In the genomic region with DNA sequence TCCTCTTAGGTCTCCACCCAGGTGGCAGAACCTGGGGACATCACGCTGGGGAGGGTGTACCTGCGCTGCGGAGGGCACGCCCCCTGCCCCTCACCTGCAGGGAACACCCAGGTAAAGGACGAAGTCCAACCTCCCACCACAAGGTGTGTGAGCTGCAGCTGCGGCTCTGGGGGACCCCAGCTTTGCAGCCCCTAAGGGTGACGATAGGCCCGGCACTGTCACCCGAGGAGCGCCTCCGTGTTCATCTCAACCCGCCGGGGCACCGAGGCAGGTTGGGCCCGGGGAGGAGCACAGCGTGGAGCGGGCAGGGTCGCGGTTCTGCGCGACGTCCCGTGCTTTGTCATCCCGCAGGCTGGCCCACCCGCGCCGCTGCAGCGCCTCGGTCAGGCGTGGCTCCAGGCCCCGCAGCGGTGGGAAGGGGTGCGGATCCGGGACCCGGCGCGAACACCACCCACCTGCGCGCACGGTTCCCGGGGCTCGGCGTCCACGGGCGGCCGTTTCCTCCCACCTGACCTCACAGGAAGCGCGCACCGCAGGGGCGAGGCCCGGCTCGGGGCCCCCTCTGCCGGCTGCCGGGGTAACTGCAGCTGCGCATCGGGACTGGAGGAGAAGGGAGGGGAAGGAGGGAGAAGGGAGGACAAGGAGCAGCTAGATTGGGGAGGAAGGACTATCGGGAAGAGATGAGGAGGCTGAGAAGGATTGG, we compare ENCODE assay signal across 8 mouse cellular contexts. TPM values are rescaled to one million over a fixed set of nuclear protein-coding genes. Genes with fewer than 3 reads are reported as not detected.
DNase-seq lines count a peak whose midpoint lies in the region; ATAC-seq and TF ChIP-seq lines count a peak whose summit lies in the region.

No protein-coding gene starts in this region.

- H3ac ChIP-seq in myocyte (ENCODE audit: control insufficient read depth, insufficient read length) = peak overlapping the region; percentile 33

- no peaks in the 10 kb centered on the region for H3K79me2 ChIP-seq in myocyte (ENCODE audit: control insufficient read depth, insufficient read depth)

- H3K9ac ChIP-seq in heart, embryonic 13.5 days = peak overlapping the region; percentile 86
- peak overlapping the region; percentile 58 for H3K9ac ChIP-seq in kidney, postnatal 0 days (ENCODE audit: low read depth, low read length)

- H3K27ac ChIP-seq in heart, embryonic 13.5 days (replicated peaks) = no peak overlapping the region
- no peak overlapping the region for H3K27ac ChIP-seq in kidney, postnatal 0 days

- H3K4me3 ChIP-seq in heart, embryonic 13.5 days = peak overlapping the region; percentile 72
- H3K4me3 ChIP-seq in kidney, postnatal 0 days (replicated peaks; ENCODE audit: low read depth, low read length) = peak overlapping the region; percentile 54
- H3K4me3 ChIP-seq in myocyte = no peak overlapping the region

- no peaks in the 10 kb centered on the region for H3K36me3 ChIP-seq in heart, embryonic 13.5 days
- H3K36me3 ChIP-seq in kidney, postnatal 0 days (ENCODE audit: insufficient read depth, low read length) = no peaks in the 10 kb centered on the region
- no peaks in the 10 kb centered on the region for H3K36me3 ChIP-seq in myocyte (ENCODE audit: control insufficient read depth, insufficient read depth)

- no peaks in the 10 kb centered on the region for H3K9me3 ChIP-seq in heart, embryonic 13.5 days
- no peaks in the 10 kb centered on the region for H3K9me3 ChIP-seq in kidney, postnatal 0 days (replicated peaks; ENCODE audit: low read length)

- peak; percentile 55; the same call in 1 of the 2 replicates for TF ChIP-seq POLR2A in brain, embryonic 14.5 days (IDR thresholded peaks at IDR 0.05; ENCODE audit: borderline replicate concordance, extremely low read depth, insufficient read depth, insufficient read length, poor library complexity, severe bottlenecking)
- no peak for TF ChIP-seq POLR2A in myocyte (IDR thresholded peaks at IDR 0.05; ENCODE audit: insufficient read length, low read depth)

- ATAC-seq in heart, embryonic 13.5 days (ENCODE audit: extremely low read depth, insufficient number of reproducible peaks, low FRiP score, low TSS enrichment) = no peak
- peak; percentile 65 for ATAC-seq in kidney, postnatal 0 days (replicated peaks; ENCODE audit: low FRiP score, low read depth)

- peak overlapping the region; percentile 96 for H3K4me2 ChIP-seq in heart, embryonic 13.5 days
- H3K4me2 ChIP-seq in kidney, postnatal 0 days (ENCODE audit: low read length) = peak overlapping the region; percentile 92
- H3K4me2 ChIP-seq in myocyte (ENCODE audit: low read depth) = peak overlapping the region; percentile 42

- peaks cover 93% of the 10 kb centered on the region for H3K27me3 ChIP-seq in heart, embryonic 13.5 days (replicated peaks)
- peaks cover 5% of the 10 kb centered on the region; the same call in 1 of the 2 replicates for H3K27me3 ChIP-seq in kidney, postnatal 0 days (ENCODE audit: insufficient read depth, low read length)
- H3K27me3 ChIP-seq in myocyte (ENCODE audit: control insufficient read depth, insufficient read depth, insufficient read length) = peaks cover 39% of the 10 kb centered on the region

- peak; percentile 89 for TF ChIP-seq CTCF in brain, embryonic 14.5 days (IDR thresholded peaks at IDR 0.05; ENCODE audit: borderline replicate concordance, extremely low read depth, insufficient read depth, insufficient read length)
- peak; percentile 83 for TF ChIP-seq CTCF in kidney, postnatal 0 days (IDR thresholded peaks at IDR 0.05; ENCODE audit: low read depth)

- DNase-seq in B cell, adult 2 months = peak; percentile 83
- peak; percentile 88 for DNase-seq in brain, embryonic 14.5 days (ENCODE audit: low read depth)
- peak; percentile 25 for DNase-seq in fibroblast of lung, adult 2 months (ENCODE audit: low read depth)
- DNase-seq in kidney, postnatal 0 days (ENCODE audit: low spot score) = peak; percentile 77
- peak; percentile 67 for DNase-seq in liver
- peak; percentile 57 to 64 for DNase-seq in spleen, postnatal 36 days (ENCODE audit: low spot score in 2 of 2)

- H3K4me1 ChIP-seq in heart, embryonic 13.5 days = peaks cover 7% of the 10 kb centered on the region
- peaks cover 6% of the 10 kb centered on the region; the same call in 1 of the 2 replicates for H3K4me1 ChIP-seq in kidney, postnatal 0 days (replicated peaks; ENCODE audit: insufficient read depth, low read length)

- WGBS in heart, embryonic 13.5 days = under 1% methylated on average over 57 of the region's 57 CpGs
- under 1% methylated on average over 57 of the region's 57 CpGs for WGBS in kidney, postnatal 0 days

TF ChIP-seq in myocyte, 11 proteins besides CTCF, POLR2A, EP300 and RAD21:
- no peak for TF ChIP-seq TCF12 (IDR thresholded peaks at IDR 0.05; ENCODE audit: insufficient read depth, poor library complexity, severe bottlenecking)
- TF ChIP-seq E2F4 (IDR thresholded peaks at IDR 0.05; ENCODE audit: insufficient read depth) = no peak
- TF ChIP-seq MYOD1 (IDR thresholded peaks at IDR 0.05; ENCODE audit: control insufficient read depth in 1 of 3, insufficient read length in 2 of 3, low read depth in 2 of 3) = no peak
- TF ChIP-seq MYOG (IDR thresholded peaks at IDR 0.05; ENCODE audit: control insufficient read depth in 1 of 3, insufficient read depth in 1 of 3, insufficient read length in 2 of 3, low read depth in 2 of 3) = no peak
- TF ChIP-seq USF1 (IDR thresholded peaks at IDR 0.05; ENCODE audit: low read depth) = no peak
- TF ChIP-seq TCF3 (IDR thresholded peaks at IDR 0.05; ENCODE audit: insufficient read length, low read depth) = no peak
- no peak for TF ChIP-seq REST (IDR thresholded peaks at IDR 0.05; ENCODE audit: insufficient read depth, insufficient read length)
- no peak for TF ChIP-seq SRF (IDR thresholded peaks at IDR 0.05; ENCODE audit: control insufficient read depth, insufficient read length, low read depth)
- no peak for TF ChIP-seq MAX (IDR thresholded peaks at IDR 0.05; ENCODE audit: low read depth)
- TF ChIP-seq POLR2AphosphoS2 (IDR thresholded peaks at IDR 0.05; ENCODE audit: insufficient read length, low read depth) = no peak
- no peak for TF ChIP-seq CEBPB (IDR thresholded peaks at IDR 0.05; ENCODE audit: insufficient read depth, poor library complexity, severe bottlenecking)
TF ChIP-seq in myocyte: peak in this region for 0.

RNA-seq across cellular contexts. Expression of gene Neurog3, which starts 22.2 kb away (rescaled TPM):
- 0.07 and 0.43 TPM in 2 replicates for polyA plus RNA-seq in brain, embryonic 14.5 days (2012; rRNA removed)
- polyA plus RNA-seq in heart, embryonic 13.5 days (2015; fragmentation: Nextera tagmentation; extraction: Ambion mirVana) = 0.33 TPM in 1 of 2 replicates, not detected in the other
- not detected in 2 replicates for polyA plus RNA-seq in kidney, postnatal 0 days (2015; fragmentation: Nextera tagmentation; extraction: Ambion mirVana)
- polyA plus RNA-seq in myocyte (2012; fragmentation: generic; extraction: Trizol) = not detected

RNA-seq across cellular contexts. Expression of gene Fam241b, which starts 33.1 kb away (rescaled TPM):
- polyA plus RNA-seq in brain, embryonic 14.5 days (2012; rRNA removed) = 72.0 and 92.8 TPM in 2 replicates
- 3.3 and 4.0 TPM in 2 replicates for polyA plus RNA-seq in heart, embryonic 13.5 days (2015; fragmentation: Nextera tagmentation; extraction: Ambion mirVana)
- 19.0 and 19.2 TPM in 2 replicates for polyA plus RNA-seq in kidney, postnatal 0 days (2015; fragmentation: Nextera tagmentation; extraction: Ambion mirVana)
- polyA plus RNA-seq in myocyte (2012; fragmentation: generic; extraction: Trizol) = 3.3 TPM

Comparison
In these comparisons a context has a peak if more than half of its experiments do, and no peak if none do; other contexts are left out.
1. DNase-seq: peak in every context shown above with its lines; median percentile 88 in brain, embryonic 14.5 days; 83 in B cell, adult 2 months; 77 in kidney, postnatal 0 days; 67 in liver; 60 in spleen, postnatal 36 days; 25 in fibroblast of lung, adult 2 months.
2. H3K4me2 ChIP-seq: peak in every context shown above with its lines; median percentile 96 in heart, embryonic 13.5 days; 92 in kidney, postnatal 0 days; 42 in myocyte.